Mouse (Mus musculus): ENCODE data around the gene Rpain. TPM values are rescaled to one million over a fixed set of nuclear protein-coding genes. Genes with fewer than 3 reads are reported as not detected.
A peak's percentile ranks its signal among the peaks of the same experiment; 100 is the strongest.

The Rpain gene
- polyA plus RNA-seq, 1 experiment from 2014 or later: 124 TPM

DNA sequence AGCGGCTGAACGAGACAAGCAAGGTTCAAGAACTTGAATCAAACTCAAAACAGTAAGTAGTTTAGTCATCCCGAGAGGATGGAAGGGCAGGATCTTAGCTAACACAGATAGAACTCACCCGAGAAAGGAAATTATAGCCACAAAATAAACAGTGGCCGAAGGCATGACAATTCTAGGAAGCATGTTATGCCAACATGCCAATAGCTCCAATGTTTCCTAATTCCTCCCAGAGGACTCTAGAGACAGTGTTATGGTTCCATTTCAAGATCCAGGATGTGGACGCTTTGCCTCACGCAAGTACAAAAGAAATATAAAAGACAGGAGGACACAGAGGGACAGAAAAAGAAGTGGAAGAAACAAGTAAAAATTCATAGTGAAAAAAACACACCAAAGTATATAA lies 37.8 kb downstream of the Rpain start:
- Histone ChIP-seq H3K36me3 (ENCODE audit: control insufficient read depth, insufficient read depth, low read length) (peaks cover 13% of the 10 kb centered on the region; the same call in 1 of the 2 replicates), H3K9ac (ENCODE audit: low read depth, low read length) (no peak overlapping the region), H3K9me3 (ENCODE audit: control insufficient read depth, low read length) (no peaks in the 10 kb centered on the region), H3K27ac (ENCODE audit: low read depth, low read length) (no peak overlapping the region), H3K4me3 (ENCODE audit: low read depth, low read length) (no peak overlapping the region), H3K4me2 (no peak overlapping the region), H3K4me1 (replicated peaks; ENCODE audit: control insufficient read depth, insufficient read depth, low read length) (peaks cover 7% of the 10 kb centered on the region), H3K27me3 (replicated peaks; ENCODE audit: control insufficient read depth, insufficient read depth, low read length) (no peaks in the 10 kb centered on the region)
- DNase-seq (ENCODE audit: low spot score) (no peak), ATAC-seq (replicated peaks; ENCODE audit: low FRiP score) (no peak)
- WGBS: 88% methylated on average over 7 of the region's 7 CpGs

DNA sequence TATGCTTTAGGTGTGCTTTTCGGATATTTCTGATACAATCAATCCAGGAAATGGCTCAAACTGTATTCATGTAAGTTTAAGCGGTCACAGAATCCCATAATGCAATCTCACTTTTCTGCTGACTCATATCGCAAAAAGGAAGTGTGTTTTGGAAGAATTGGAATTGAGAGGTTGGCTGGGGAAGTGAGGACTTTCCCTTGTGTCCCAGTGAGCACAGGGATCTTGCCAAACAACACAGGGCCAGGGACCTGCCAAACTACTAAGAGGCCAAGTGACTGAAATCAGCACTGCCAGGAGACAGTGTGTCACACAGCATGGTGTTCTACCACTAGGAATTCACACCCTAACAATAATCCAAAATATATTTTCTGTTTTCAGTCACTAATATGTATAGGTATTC lies 38.3 kb downstream of the Rpain start:
- WGBS: 85% methylated on average over 3 of the region's 3 CpGs
- DNase-seq (ENCODE audit: low spot score): no peak
- H3K36me3 ChIP-seq (ENCODE audit: control insufficient read depth, insufficient read depth, low read length): peaks cover 13% of the 10 kb centered on the region; the same call in 1 of the 2 replicates
- ATAC-seq (replicated peaks; ENCODE audit: low FRiP score): no peak
- peaks cover 3% of the 10 kb centered on the region for H3K4me1 ChIP-seq (replicated peaks; ENCODE audit: control insufficient read depth, insufficient read depth, low read length)
- H3K4me2 ChIP-seq: no peak overlapping the region
- no peak overlapping the region for H3K4me3 ChIP-seq (ENCODE audit: low read depth, low read length)
- no peak overlapping the region for H3K27ac ChIP-seq (ENCODE audit: low read depth, low read length)
- H3K27me3 ChIP-seq (replicated peaks; ENCODE audit: control insufficient read depth, insufficient read depth, low read length): no peaks in the 10 kb centered on the region
- H3K9ac ChIP-seq (ENCODE audit: low read depth, low read length): no peak overlapping the region
- no peaks in the 10 kb centered on the region for H3K9me3 ChIP-seq (ENCODE audit: control insufficient read depth, low read length)

DNA sequence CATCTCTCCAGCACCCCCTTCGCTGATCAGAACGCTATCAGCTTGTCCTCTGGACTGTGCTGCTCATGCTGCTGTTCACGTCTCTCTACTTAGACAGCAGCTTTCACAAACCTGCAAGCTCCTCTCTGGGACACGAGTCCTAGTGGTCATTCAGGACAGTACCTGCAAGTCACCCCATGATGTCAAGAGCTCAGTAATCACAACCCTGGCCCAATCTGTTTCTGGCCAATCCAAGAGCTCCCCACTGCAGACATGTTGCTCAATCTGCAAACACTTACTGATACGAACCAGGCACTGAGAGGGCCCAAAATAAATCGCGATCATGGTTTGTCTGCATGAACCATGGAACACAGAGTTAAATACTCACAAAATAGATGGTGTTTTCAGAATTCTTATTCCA lies 42.7 kb downstream of the Rpain start:
- peaks cover 13% of the 10 kb centered on the region; the same call in 1 of the 2 replicates for H3K36me3 ChIP-seq (ENCODE audit: control insufficient read depth, insufficient read depth, low read length)
- no peaks in the 10 kb centered on the region for H3K9me3 ChIP-seq (ENCODE audit: control insufficient read depth, low read length)
- H3K9ac ChIP-seq (ENCODE audit: low read depth, low read length): no peak overlapping the region
- no peak overlapping the region for H3K27ac ChIP-seq (ENCODE audit: low read depth, low read length)
- no peaks in the 10 kb centered on the region for H3K27me3 ChIP-seq (replicated peaks; ENCODE audit: control insufficient read depth, insufficient read depth, low read length)
- H3K4me2 ChIP-seq: no peak overlapping the region
- H3K4me3 ChIP-seq (ENCODE audit: low read depth, low read length): no peak overlapping the region
- ATAC-seq (replicated peaks; ENCODE audit: low FRiP score) (peak; percentile 58), DNase-seq (ENCODE audit: low spot score) (no peak)
- peaks cover 3% of the 10 kb centered on the region; the same call in 1 of the 2 replicates for H3K4me1 ChIP-seq (replicated peaks; ENCODE audit: control insufficient read depth, insufficient read depth, low read length)
- WGBS: 85% methylated on average over 7 of the region's 7 CpGs

DNA sequence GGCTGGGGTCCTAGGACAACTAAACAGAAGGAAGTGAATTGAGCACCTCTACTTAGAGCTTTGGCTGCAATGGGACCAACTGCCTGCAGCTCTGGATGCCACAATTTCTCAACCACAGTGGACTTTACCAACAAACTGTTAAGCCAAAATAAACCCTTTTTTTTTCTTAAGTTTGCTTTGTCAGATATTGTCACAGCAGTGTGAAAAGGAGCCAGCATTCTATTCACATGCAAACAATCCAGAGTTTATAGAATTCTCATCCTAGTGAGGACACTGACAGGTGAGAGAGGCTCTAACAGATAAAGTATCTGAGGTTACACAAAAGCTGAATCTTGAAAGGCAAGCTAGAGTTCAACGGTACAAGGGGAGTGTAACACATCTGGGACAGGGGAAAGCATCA lies 47.0 kb downstream of the Rpain start:
- H3K27ac ChIP-seq (ENCODE audit: low read depth, low read length): no peak overlapping the region
- no peaks in the 10 kb centered on the region for H3K9me3 ChIP-seq (ENCODE audit: control insufficient read depth, low read length)
- no peak overlapping the region for H3K9ac ChIP-seq (ENCODE audit: low read depth, low read length)
- peaks cover 10% of the 10 kb centered on the region; the same call in 1 of the 2 replicates for H3K4me1 ChIP-seq (replicated peaks; ENCODE audit: control insufficient read depth, insufficient read depth, low read length)
- 97% methylated on average over 1 of the region's 1 CpGs for WGBS
- H3K4me2 ChIP-seq: 0 out of 2 replicates have a peak overlapping the region, but pooled peaks have one; percentile 8
- ATAC-seq (replicated peaks; ENCODE audit: low FRiP score) (no peak), DNase-seq (ENCODE audit: low spot score) (no peak)
- H3K36me3 ChIP-seq (ENCODE audit: control insufficient read depth, insufficient read depth, low read length): peaks cover 11% of the 10 kb centered on the region; the same call in 1 of the 2 replicates
- H3K4me3 ChIP-seq (ENCODE audit: low read depth, low read length): no peak overlapping the region
- no peaks in the 10 kb centered on the region for H3K27me3 ChIP-seq (replicated peaks; ENCODE audit: control insufficient read depth, insufficient read depth, low read length)

DNA sequence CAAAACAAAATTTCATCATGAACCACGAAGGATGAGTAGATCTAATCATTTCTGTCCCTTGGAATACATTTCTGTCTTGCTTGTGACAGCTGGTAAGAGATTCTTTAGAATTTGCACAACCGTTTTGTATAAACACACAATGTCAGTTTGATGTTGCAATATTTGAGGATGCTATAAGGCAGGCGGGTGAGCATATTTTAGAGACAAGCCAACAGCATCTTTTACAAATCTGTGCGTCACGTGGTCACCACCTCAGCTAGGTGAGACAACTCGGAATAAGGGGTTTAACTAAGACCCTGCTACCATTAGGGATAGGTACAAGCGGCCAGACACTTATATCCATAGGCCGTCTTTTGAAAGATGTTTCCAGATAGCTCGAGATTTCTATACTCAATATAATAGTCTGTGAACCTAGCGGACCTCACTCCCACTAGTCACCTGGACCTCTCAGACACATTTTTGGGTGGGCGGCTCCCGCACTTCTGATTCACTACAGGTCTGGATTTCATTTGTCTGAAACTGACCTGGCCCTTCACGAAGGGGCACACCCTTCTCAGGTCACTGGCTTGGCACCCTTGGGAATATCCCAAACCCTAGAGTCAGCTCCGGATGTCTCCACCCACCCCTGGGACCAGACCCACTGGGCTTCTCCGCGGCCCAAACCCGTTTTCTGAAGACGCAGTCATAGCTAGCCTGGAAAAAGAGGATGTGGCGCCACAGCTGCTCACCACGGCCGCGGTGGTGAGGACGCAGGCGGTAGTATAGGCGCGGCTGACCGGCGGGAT lies 48.6 kb downstream of the Rpain start:
- WGBS: 5% methylated on average over 28 of the region's 28 CpGs
- ATAC-seq (replicated peaks; ENCODE audit: low FRiP score) (peak; percentile 14), DNase-seq (ENCODE audit: low spot score) (no peak)
- peak overlapping the region; percentile 81 for H3K4me2 ChIP-seq
- peaks cover 3% of the 10 kb centered on the region; the same call in 1 of the 2 replicates for H3K36me3 ChIP-seq (ENCODE audit: control insufficient read depth, insufficient read depth, low read length)
- peaks cover 10% of the 10 kb centered on the region; the same call in 1 of the 2 replicates for H3K4me1 ChIP-seq (replicated peaks; ENCODE audit: control insufficient read depth, insufficient read depth, low read length)
- peak overlapping the region; percentile 90 for H3K4me3 ChIP-seq (ENCODE audit: low read depth, low read length)
- no peaks in the 10 kb centered on the region for H3K9me3 ChIP-seq (ENCODE audit: control insufficient read depth, low read length)
- peak overlapping the region; percentile 90 for H3K9ac ChIP-seq (ENCODE audit: low read depth, low read length)
- no peaks in the 10 kb centered on the region for H3K27me3 ChIP-seq (replicated peaks; ENCODE audit: control insufficient read depth, insufficient read depth, low read length)
- peak overlapping the region; percentile 73 for H3K27ac ChIP-seq (ENCODE audit: low read depth, low read length)

DNA sequence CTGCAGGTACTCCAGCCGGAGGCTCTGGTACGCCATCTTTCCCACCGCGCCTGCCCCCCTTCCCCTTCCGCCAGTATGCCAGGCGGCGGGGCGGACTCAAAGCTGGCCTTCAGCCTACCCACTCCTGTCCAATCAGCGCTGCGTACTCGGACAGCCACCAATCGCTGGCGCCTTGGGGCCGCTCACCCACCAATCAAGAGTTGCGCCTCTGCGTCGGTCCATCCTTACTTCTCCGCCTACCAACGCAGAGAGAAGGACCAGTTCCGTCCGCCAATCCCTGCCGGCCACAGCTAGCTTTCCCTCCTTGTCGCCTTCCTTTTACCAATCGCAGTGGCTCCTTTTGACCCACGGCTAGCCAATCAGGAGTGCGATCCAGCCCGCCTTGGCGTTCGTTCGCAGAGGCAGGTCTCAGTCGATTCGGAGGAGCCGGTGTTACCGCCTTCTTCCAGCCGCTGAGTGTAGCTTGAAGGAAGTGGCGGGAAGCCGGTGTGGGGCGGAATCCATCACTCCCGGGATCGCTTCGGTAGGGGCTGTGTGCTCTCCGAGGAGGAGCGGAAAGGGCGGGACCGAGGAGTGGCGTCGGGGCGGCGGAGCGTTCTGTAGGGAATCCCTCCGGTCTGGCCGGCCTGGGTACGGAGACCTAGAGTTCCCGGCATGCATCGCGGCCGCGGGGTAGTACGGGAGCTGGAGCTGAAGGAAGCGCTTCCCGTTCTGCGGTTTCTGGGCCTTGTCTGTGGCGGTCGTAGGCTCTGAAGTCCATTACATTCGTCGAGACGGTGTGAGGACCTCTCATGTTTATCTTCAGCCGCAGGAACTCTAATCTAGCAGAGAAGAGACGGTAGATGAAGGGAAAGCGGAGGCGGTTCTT lies 49.4 kb downstream of the Rpain start, which contains the start of the genes Mis12 and Derl2:
Gene Mis12, plus strand, starts transcription at position 411 of the 868 bp plus-strand sequence.
Gene Derl2, minus strand, starts transcription at position 641 of the 868 bp plus-strand sequence.
- H3K27ac ChIP-seq (ENCODE audit: low read depth, low read length): peak within 1 kb of the TSS; percentile 95
- WGBS: under 1% methylated on average over 71 of the region's 71 CpGs
- H3K9ac ChIP-seq (ENCODE audit: low read depth, low read length): peak within 1 kb of the TSS; percentile 90
- ATAC-seq (replicated peaks; ENCODE audit: low FRiP score) (peak; percentile 99), DNase-seq (ENCODE audit: low spot score) (peak; percentile 95)
- peak within 1 kb of the TSS; percentile 90 for H3K4me3 ChIP-seq (ENCODE audit: low read depth, low read length)
- peaks cover 10% of the 10 kb centered on the region; the same call in 1 of the 2 replicates for H3K4me1 ChIP-seq (replicated peaks; ENCODE audit: control insufficient read depth, insufficient read depth, low read length)
- peak within 1 kb of the TSS; percentile 83 for H3K4me2 ChIP-seq
- no peaks in the 10 kb centered on the region for H3K27me3 ChIP-seq (replicated peaks; ENCODE audit: control insufficient read depth, insufficient read depth, low read length)
- peaks cover 3% of the 10 kb centered on the region; the same call in 1 of the 2 replicates for H3K36me3 ChIP-seq (ENCODE audit: control insufficient read depth, insufficient read depth, low read length)
- H3K9me3 ChIP-seq (ENCODE audit: control insufficient read depth, low read length): no peaks in the 10 kb centered on the region

Other genes with a start within 250 kb of the Rpain start
- 3.3 and 4.0 TPM in 2 replicates for gene Zfp3, start 206.0 kb upstream of the Rpain start, polyA plus RNA-seq (2014; fragmentation: Nextera tagmentation; extraction: Ambion mirVana)
- gene Scimp, start 157.6 kb upstream of the Rpain start, polyA plus RNA-seq (2014; fragmentation: Nextera tagmentation; extraction: Ambion mirVana): 0.30 and 0.82 TPM in 2 replicates
- 25.7 and 28.9 TPM in 2 replicates for gene Rabep1, start 125.4 kb upstream of the Rpain start, polyA plus RNA-seq (2014; fragmentation: Nextera tagmentation; extraction: Ambion mirVana)
- gene Nup88, start 240 bp upstream of the Rpain start, polyA plus RNA-seq (2014; fragmentation: Nextera tagmentation; extraction: Ambion mirVana): 125 and 144 TPM in 2 replicates
- gene C1qbp, start 12.8 kb downstream of the Rpain start, polyA plus RNA-seq (2014; fragmentation: Nextera tagmentation; extraction: Ambion mirVana): 568 and 569 TPM in 2 replicates
- 24.2 and 26.6 TPM in 2 replicates for gene Dhx33, start 34.2 kb downstream of the Rpain start, polyA plus RNA-seq (2014; fragmentation: Nextera tagmentation; extraction: Ambion mirVana)
- 31.3 and 31.9 TPM in 2 replicates for gene Mis12, start 49.4 kb downstream of the Rpain start, polyA plus RNA-seq (2014; fragmentation: Nextera tagmentation; extraction: Ambion mirVana)
- gene Derl2, start 49.6 kb downstream of the Rpain start, polyA plus RNA-seq (2014; fragmentation: Nextera tagmentation; extraction: Ambion mirVana): 49.5 and 51.6 TPM in 2 replicates
- gene 6330403K07Rik, start 63.3 kb downstream of the Rpain start, polyA plus RNA-seq (2014; fragmentation: Nextera tagmentation; extraction: Ambion mirVana): 16.3 and 20.6 TPM in 2 replicates
- 0.09 and 0.27 TPM in 2 replicates for gene Nlrp1a, start 174.5 kb downstream of the Rpain start, polyA plus RNA-seq (2014; fragmentation: Nextera tagmentation; extraction: Ambion mirVana)